Mouse (Mus musculus): ENCODE measurements around the gene Shisa8. TPM values are rescaled to one million over a fixed set of nuclear protein-coding genes. Genes with fewer than 3 reads are reported as not detected.

Gene Shisa8
- polyA plus RNA-seq, 1 experiment from 2014 or later, result not detected

GRCm38 (mm10) chr15:82175091-82175490 lies 37.5 kb downstream of the Shisa8 start:
- no peak overlapping the region for H3K27ac ChIP-seq
- H3K4me3 ChIP-seq, result no peak overlapping the region
- no peaks in the 10 kb centered on the region for H3K4me1 ChIP-seq
- peaks cover 99% of the 10 kb centered on the region for H3K36me3 ChIP-seq
- no peaks in the 10 kb centered on the region for H3K27me3 ChIP-seq (ENCODE audit: low read depth, poor library complexity, severe bottlenecking)
- WGBS, result 96% methylated on average over 9 of the region's 9 CpGs
- no peaks in the 10 kb centered on the region for H3K9me3 ChIP-seq (replicated peaks)
- no peak for DNase-seq (ENCODE audit: low spot score)

GRCm38 (mm10) chr15:82172648-82173047 lies 40.0 kb downstream of the Shisa8 start:
- no peaks in the 10 kb centered on the region for H3K27me3 ChIP-seq (ENCODE audit: low read depth, poor library complexity, severe bottlenecking)
- peaks cover 3% of the 10 kb centered on the region for H3K4me1 ChIP-seq
- H3K9me3 ChIP-seq (replicated peaks), result no peaks in the 10 kb centered on the region
- H3K27ac ChIP-seq, result no peak overlapping the region
- 92% methylated on average over 8 of the region's 8 CpGs for WGBS
- peaks cover 81% of the 10 kb centered on the region for H3K36me3 ChIP-seq
- no peak for DNase-seq (ENCODE audit: low spot score)
- H3K4me3 ChIP-seq, result no peak overlapping the region

DNA sequence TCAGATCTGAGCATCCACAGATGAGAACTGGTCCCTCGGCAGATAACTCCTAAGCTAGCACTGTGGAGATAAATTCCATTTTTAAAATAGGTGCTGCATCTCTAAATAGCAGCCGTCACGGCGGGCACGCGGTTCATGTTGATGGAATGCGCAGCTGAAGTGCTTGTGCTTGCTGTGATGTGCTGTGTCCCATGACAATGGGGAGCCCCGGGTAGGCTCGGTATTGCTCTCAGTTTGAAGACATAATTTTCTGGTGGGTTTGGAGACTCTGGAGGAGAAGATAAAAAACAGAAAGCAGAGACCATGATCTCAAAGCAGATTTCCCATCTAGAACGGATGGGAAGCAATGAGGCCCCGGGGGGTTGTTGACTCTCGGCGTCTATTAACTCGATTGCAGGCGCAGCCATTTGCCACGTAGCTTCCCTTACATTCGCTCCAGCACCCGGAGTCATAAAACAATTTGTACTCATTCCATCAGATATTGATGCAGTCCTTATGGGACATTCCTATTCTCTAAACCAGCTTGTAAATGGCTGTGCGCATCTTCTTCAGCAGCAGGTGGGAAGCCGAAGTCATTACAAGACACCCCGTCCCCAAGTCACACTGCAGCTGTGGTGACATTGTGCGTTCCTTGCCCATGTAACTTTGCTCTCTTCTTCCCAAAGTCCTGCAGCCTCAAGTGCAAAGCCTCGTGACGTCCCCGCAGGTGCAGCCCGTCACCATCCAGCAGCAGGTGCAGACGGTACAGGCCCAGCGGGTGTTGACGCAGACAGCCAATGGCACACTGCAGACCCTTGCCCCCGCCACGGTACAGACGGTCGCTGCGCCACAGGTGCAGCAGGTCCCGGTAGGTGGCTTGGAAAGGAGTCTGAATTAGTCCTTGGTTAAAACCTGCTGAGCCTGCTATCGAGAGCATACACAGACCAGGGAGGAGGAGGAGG lies 41.9 kb downstream of the Shisa8 start:
- WGBS, result 86% methylated on average over 36 of the region's 36 CpGs
- H3K4me3 ChIP-seq, result no peak overlapping the region
- no peaks in the 10 kb centered on the region for H3K27me3 ChIP-seq (ENCODE audit: low read depth, poor library complexity, severe bottlenecking)
- no peak overlapping the region for H3K27ac ChIP-seq
- no peak for DNase-seq (ENCODE audit: low spot score)
- peaks cover 62% of the 10 kb centered on the region for H3K36me3 ChIP-seq
- peaks cover 23% of the 10 kb centered on the region for H3K4me1 ChIP-seq
- no peaks in the 10 kb centered on the region for H3K9me3 ChIP-seq (replicated peaks)

- no peak overlapping the region for H3K4me3 ChIP-seq
- no peaks in the 10 kb centered on the region for H3K27me3 ChIP-seq (ENCODE audit: low read depth, poor library complexity, severe bottlenecking)
- DNase-seq (ENCODE audit: low spot score), result no peak
- WGBS, result 85% methylated on average over 5 of the region's 5 CpGs
- H3K9me3 ChIP-seq (replicated peaks), result no peaks in the 10 kb centered on the region
- H3K27ac ChIP-seq, result no peak overlapping the region
- peaks cover 27% of the 10 kb centered on the region for H3K4me1 ChIP-seq
- peaks cover 51% of the 10 kb centered on the region for H3K36me3 ChIP-seq
Observed at GRCm38 (mm10) chr15:82169671-82170070, 42.9 kb downstream of the Shisa8 start.

DNA sequence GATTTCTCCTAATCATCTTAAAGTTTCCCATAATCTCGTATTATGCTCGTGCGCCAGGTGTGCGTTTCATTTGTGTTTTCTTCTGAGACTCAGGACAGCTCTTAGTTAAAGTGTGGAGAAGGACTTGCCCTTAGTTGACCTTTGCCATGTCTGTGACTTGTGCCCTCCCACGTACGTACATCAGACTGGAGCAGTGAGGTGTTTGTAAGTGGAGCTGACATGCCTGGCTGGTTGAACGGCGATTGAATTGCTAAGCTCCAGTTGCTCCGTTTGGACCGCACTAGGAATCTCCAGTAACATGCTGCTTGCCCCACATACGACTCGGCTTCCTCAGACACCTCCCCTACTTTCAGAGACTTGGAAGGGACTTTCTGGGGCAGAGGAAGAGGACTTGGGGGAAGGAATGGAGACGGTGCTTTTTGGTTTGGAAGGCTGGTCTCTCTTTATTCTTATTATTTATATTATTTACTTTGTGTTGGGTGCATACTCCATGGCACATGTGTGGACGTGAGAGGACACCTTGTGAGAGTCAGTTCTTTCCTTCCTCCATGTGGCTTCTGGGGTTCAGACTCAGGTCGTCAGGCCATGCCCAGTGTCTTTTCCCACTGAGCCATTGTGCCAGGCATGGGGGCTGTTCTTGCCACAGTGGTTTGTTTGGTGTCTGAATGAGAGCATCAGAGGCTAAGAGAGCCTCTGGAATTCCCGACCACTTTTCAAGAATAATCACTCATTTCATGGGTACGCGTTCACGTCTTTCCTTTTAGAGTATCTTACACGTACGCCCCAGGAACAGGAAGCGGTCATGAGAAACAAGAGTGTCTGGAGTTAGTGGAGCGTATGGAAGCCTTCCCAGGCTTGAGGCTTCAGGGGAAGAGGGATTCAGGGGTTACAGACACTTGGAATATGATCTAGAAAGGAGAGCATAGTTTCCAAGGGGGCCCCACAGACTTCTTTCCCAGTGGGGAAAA lies 45.1 kb downstream of the Shisa8 start:
- 68% methylated on average over 23 of the region's 23 CpGs for WGBS
- Histone ChIP-seq H3K9me3 (replicated peaks) (no peaks in the 10 kb centered on the region), H3K4me1 (peaks cover 43% of the 10 kb centered on the region), H3K27ac (peak overlapping the region; percentile 23; the same call in 1 of the 2 replicates), H3K36me3 (peaks cover 30% of the 10 kb centered on the region), H3K4me3 (no peak overlapping the region), H3K27me3 (ENCODE audit: low read depth, poor library complexity, severe bottlenecking) (no peaks in the 10 kb centered on the region)
- no peak for DNase-seq (ENCODE audit: low spot score)

- peak overlapping the region; percentile 23; the same call in 1 of the 2 replicates for H3K27ac ChIP-seq
- no peaks in the 10 kb centered on the region for H3K9me3 ChIP-seq (replicated peaks)
- H3K36me3 ChIP-seq, result peaks cover 20% of the 10 kb centered on the region
- no peak overlapping the region for H3K4me3 ChIP-seq
- WGBS, result 69% methylated on average over 22 of the region's 22 CpGs
- H3K4me1 ChIP-seq, result peaks cover 48% of the 10 kb centered on the region
- no peak for DNase-seq (ENCODE audit: low spot score)
- no peaks in the 10 kb centered on the region for H3K27me3 ChIP-seq (ENCODE audit: low read depth, poor library complexity, severe bottlenecking)
Observed at GRCm38 (mm10) chr15:82166240-82167100, 46.1 kb downstream of the Shisa8 start.

DNA sequence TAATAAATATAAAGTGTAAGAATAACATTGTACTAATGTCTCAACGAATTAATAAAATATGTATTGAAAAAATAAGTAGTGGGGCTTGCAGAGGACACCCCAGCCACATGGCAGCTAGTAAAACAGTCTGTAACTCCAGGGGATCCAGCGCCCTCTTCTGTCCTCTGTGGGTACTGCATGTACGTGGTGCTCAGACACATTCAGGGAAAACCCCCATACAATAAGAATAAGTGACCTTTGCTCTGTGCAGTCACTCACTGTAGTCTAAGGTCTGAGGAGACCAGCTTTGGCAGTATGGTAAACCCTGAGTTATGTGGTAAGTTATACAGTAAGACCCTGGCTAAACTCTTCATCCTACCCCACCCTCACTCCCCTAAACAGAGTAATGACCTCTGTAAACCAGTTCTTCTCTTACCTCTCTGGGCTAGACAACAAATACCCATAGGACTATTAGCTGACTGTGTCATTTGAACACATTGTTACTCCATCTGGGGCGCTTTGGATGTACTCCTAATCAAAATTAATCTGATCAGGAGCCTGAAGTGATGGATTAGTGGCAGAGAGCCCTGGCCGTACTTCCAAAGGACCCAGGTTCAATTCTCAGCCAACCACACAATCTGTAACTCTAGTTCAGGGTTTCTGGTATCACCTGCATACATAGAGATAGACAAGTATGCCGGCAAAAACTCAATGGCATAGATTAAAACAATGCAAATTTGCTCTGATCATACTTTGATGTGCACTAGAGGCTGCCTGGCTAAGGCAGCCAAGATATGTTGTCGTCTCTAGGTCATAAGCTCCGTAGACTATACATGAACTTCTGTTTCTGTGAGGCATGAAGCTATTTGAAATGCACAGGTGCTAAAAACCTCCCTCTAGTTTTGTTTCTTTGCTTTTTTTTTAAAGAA lies 47.0 kb downstream of the Shisa8 start:
- no peaks in the 10 kb centered on the region for H3K27me3 ChIP-seq (ENCODE audit: low read depth, poor library complexity, severe bottlenecking)
- peak; percentile 86 for DNase-seq (ENCODE audit: low spot score)
- 61% methylated on average over 8 of the region's 8 CpGs for WGBS
- no peak overlapping the region for H3K4me3 ChIP-seq
- peaks cover 57% of the 10 kb centered on the region for H3K4me1 ChIP-seq
- H3K27ac ChIP-seq, result no peak overlapping the region
- no peaks in the 10 kb centered on the region for H3K9me3 ChIP-seq (replicated peaks)
- H3K36me3 ChIP-seq, result peaks cover 11% of the 10 kb centered on the region

- 83% methylated on average over 7 of the region's 7 CpGs for WGBS
- DNase-seq (ENCODE audit: low spot score), result no peak
- Histone ChIP-seq H3K4me3 (no peak overlapping the region), H3K9me3 (replicated peaks) (no peaks in the 10 kb centered on the region), H3K4me1 (peaks cover 65% of the 10 kb centered on the region), H3K36me3 (peaks cover under 1% of the 10 kb centered on the region; the same call in 1 of the 2 replicates), H3K27ac (peak overlapping the region; percentile 15; the same call in 1 of the 2 replicates), H3K27me3 (ENCODE audit: low read depth, poor library complexity, severe bottlenecking) (no peaks in the 10 kb centered on the region)
Observed at GRCm38 (mm10) chr15:82164496-82164895, 48.1 kb downstream of the Shisa8 start.

- no peaks in the 10 kb centered on the region for H3K9me3 ChIP-seq (replicated peaks)
- no peaks in the 10 kb centered on the region for H3K27me3 ChIP-seq (ENCODE audit: low read depth, poor library complexity, severe bottlenecking)
- DNase-seq (ENCODE audit: low spot score), result no peak
- H3K36me3 ChIP-seq, result no peaks in the 10 kb centered on the region; the same call in 1 of the 2 replicates
- peaks cover 70% of the 10 kb centered on the region for H3K4me1 ChIP-seq
- H3K4me3 ChIP-seq, result no peak overlapping the region
- 70% methylated on average over 4 of the region's 4 CpGs for WGBS
- peak overlapping the region; percentile 15; the same call in 1 of the 2 replicates for H3K27ac ChIP-seq
Observed at GRCm38 (mm10) chr15:82164061-82164399, 48.6 kb downstream of the Shisa8 start.

GRCm38 (mm10) chr15:82163356-82164060 lies 49.1 kb downstream of the Shisa8 start:
- WGBS, result 89% methylated on average over 10 of the region's 10 CpGs
- Histone ChIP-seq H3K27me3 (ENCODE audit: low read depth, poor library complexity, severe bottlenecking) (no peaks in the 10 kb centered on the region), H3K36me3 (no peaks in the 10 kb centered on the region; the same call in 1 of the 2 replicates), H3K4me3 (no peak overlapping the region), H3K9me3 (replicated peaks) (no peaks in the 10 kb centered on the region), H3K27ac (no peak overlapping the region), H3K4me1 (peaks cover 75% of the 10 kb centered on the region)
- DNase-seq (ENCODE audit: low spot score), result no peak

Measured in limb, embryonic 10.5 days (tissue).